Mouse (Mus musculus): ENCODE results near the gene Orc5.

DNA sequence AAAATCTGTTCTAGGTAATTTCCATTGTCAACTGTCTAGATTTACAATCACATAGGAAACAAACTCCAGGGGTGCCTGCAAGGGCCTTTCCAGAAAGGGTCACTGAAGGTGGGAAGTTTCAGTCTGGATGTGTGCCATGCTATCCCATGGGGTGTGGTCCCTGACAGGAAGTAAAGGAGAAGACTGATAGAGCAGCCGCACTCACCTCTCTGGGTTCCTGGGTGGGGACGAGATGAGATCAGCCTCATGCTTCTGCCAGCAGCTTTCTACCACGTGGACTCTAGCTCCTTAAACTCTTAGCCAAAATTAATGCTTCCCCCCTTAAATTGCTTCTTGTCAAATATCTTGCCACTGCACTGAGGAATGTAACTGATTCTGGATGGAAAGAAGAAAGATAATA, 100.7 kb downstream of the Orc5 start:
- TF ChIP-seq CTCF (IDR thresholded peaks at IDR 0.05; ENCODE audit: insufficient read depth, low read length) (no peak), POLR2A (IDR thresholded peaks at IDR 0.05; ENCODE audit: borderline replicate concordance, extremely low read depth, low read depth, low read length) (no peak)

Data from lung, adult 2 months (tissue).